Mouse (Mus musculus) cerebellum, postnatal 10 days (tissue): Measurements from ENCODE around the gene Elovl6.

ENCODE experiments used
- DNase-seq, 2 experiments: peaks; one replicate each; pipeline ENCODE4 v3.0.0; 2021; ENCODE audit warnings: mixed read lengths in 2 of 2

Gene Elovl6

DNA sequence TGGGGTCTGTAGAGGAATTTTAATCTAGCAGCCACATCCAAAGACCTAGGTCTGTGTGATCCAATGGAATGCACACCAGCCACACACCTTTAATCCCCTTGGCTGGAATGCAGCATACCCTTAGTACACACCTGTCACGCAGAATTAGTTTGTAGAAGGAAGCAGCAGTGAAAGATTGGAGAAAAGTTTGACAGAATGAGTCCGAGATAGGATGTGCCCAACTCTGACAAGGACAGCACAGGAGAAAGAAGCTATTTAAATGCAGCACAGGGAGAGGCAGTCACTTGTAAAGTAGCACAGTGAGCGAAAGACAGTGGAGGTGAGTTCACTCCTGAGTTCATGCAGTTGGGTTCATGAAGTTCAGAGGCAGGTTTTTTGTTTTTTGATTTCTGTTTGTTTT lies 11.2 kb downstream of the Elovl6 start:
- no peak for DNase-seq

DNA sequence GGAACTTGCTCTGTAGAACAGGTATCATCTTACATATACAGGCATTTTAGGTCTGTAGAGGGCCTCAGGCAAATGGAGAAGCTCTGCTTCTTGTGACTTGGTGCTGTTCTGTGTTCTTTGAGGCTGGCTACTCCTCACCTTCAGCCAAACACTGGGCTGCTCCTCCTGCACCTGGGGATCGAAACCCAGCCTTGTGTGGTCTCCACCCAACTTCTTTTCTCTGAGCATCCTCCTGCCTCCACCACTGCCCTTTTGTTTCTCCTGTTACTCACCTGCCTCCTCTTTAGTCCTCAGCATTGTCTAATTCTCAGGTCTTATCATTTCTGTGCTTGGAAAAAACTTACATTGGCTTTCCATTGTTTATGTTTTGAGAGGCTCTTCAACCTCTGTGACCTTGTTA lies 12.1 kb downstream of the Elovl6 start:
- no peak for DNase-seq

DNA sequence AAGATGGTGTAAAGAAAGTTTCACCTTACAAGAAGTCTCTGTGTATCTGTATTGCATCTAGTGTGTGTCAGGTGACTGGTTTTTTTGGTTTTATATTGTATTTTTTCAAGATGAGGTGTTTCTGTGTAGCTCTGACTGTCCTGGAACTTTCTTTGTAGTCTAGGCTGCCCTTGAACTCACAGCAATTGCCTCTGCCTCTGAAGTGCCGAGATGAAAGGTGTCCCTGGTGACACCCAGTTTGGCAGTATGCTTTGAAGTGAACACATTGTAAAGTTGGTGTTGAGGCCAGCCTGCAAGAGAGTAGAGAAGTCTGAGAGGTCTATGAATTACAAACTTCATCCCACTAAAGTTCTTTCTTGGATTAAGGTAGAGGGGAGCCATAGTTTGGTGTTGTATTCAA lies 13.1 kb downstream of the Elovl6 start:
- no peak for DNase-seq

DNA sequence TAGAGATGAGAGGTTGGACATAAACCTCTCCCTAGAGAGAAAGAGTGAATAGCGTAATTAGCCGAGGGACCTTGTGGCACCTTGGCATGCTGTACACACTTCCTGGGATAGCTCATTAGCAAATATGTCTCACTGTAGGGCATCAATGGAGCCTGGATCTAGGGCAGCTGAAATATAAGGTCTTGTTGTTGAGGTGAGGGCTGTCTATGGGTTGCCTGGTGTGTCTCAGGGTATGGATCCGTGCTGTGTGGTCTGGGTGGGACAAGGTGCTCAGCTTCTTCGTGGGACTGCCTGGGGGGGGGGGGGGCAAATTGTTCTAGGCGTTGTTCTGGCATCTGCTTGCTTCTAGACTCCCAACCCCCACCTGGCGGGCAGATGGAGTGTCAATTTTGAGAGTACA lies 13.6 kb downstream of the Elovl6 start:
- no peak for DNase-seq

DNA sequence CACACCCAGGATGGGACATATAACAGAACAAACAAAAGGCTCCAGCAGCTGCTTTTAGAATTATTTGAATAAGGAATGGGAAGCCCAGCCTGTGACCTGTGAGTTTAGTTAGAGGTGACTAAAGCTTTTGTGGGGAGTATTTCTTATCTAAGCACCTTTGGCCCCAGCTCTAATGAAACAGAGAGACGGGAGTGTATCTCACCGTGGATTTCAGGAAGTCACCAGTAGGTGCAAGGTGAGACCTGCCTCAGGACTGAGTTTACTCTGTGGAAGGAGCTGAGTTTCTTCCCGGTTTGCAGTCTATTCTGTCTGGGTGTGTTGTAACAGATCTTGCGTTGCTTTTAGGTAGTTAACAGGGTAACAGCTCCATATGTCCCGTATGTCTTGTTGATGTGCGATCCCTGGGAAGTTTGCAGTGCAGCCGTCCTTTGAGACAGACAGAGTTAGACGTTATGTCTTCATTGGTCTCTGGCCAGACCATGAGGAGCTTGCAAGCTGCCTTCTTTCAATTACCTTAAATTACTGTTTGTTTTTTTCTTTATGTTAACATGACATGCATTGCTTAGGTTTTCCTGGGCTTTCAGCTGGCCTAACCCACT lies 15.8 kb downstream of the Elovl6 start:
- no peak for DNase-seq

DNA sequence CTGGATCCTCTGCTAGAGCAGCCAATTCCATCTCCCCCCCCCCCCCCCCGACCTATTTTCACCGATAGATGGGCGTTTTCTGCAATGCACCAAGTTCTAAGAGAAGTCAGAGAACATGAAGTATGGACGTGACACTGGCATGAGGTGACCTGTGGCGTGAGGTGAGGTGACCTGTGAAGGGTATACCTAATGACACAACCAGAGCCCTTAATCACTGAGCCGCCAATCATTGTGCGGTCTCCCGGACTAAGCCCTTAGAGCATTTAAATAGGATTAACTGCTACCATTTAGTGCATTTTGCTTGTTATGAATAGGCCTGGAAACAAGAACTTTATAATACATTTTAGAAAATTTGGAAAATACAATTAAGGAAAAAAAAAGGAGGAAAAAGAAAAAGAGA lies 16.6 kb downstream of the Elovl6 start:
- no peak for DNase-seq

DNA sequence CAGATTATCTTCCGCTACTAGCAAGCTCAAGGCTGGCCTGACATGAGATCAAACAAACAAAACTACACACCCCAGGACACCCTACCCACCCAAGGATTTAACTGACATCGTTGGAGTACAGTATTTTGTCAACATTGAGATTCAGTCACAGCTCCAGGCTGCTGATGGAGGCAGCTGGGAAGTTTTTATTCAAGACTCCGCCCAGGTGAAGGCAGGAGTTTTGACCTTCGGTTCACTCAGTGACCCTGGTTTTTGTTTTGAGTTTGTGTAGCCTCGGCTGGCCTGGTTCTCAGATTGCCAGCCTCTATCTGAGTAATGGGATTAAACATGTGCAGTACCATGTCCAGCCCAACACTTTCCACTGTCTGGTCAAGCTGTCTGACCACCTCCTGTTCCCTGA lies 17.4 kb downstream of the Elovl6 start:
- DNase-seq = no peak

DNA sequence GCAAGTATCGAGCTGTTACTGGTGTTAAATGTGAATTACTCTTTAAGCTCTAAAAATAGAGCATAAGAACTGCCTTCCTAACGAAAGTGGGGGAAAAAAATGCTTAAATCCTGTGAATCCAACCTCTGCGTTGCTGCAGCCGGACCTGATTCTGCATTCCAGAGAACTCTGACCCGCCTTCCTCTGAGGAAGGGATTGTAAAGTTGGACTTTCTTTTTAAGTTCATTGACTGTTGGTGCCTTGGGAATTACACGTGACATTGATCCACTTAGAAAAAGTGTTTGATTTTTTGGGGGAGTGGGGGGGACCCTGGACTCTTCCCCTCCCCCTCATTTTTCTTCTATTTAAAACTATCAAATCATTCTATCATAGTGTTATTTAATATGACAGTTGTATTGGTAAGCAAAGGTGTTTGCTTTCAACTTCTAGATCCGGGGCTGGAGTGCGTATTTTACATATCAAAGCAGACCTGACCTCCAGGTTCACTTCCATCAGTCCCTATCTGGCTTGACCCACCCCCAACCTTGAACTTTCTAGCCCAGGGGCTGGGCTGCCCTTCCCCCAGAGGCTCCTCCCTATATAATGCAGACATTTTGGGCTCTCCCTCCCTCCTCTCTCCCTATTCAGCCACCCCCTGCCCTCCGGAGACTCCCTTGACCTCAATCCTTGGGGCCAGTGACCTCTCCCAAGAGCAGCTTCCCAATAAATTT lies 19.6 kb downstream of the Elovl6 start:
- no peak for DNase-seq

DNA sequence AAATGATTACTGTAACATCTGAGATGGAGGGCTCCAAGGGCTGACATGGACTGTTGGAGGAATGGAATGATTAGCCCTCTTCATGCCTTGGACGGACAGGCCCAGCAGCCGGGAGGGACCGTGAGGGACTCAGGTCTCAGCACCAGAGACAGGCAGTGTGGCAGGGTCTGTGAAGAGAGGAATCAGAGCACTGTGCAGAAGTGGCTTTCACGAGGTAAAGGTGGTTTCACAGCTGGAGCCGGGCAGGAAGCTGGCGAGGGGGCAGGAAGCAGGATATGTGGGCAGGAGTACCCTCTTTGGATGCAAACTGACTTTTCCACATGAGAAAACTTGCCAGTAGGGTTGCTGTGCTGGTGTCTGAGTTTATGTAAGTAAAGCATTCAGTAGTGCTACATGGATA lies 20.2 kb downstream of the Elovl6 start:
- DNase-seq = no peak

DNA sequence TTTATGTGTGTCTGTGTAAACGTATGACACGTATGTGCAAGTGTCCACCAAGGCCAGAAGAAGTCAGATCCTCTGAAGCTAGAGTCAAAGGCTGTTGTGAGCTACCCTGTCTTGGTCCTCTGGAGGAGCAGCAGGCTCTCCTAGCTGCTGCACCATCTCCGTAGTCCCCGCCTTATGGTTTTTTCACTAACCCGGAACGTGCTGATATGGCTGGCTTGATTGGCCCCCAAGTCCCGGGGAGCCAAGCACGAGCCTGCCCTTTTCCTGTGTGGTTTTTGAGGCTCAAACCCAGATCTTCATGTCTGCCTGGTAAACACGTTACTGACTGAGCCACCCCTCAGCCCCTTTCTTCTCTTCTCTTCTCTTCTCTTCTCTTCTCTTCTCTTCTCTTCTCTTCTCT lies 21.0 kb downstream of the Elovl6 start:
- no peak for DNase-seq

DNA sequence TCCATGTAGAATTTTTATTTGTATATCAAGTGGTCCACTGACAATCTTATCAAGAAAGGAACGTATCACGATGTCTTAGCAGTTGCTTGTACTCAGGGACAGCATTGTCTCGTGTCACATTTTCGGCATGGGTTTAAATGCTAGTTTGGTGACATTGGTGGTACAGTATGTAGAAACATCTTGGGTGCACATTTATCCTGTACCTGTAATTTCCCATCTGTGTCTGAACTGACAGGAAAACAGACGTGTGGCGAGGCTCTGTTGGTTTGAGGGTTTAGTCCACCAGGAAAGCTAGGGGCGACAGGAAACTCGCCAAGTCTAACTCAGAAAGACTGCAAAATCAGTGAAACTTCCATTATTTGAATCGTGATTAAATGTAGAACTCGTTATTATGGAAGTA lies 21.5 kb downstream of the Elovl6 start:
- no peak for DNase-seq

DNA sequence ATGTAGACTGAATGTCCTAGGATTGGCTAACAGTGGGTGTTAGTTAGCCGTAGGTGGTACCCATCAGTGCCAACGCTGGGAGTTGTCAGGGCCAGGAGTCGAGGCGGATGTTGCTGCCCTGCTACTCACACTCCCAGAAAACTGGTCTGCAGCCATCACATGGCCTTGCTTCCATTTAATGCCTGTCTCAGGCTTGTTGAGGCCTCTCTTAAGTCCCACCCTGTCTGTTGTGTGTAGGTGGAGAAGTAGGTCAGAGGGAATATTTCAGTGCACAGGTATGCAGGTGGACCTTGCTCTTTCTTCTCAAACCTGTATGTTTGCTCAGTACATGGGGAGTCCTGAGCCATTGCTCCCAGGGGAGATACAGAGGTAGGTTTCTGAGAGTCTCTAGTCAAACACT lies 22.3 kb downstream of the Elovl6 start:
- DNase-seq = peak; percentile 18 to 26

DNA sequence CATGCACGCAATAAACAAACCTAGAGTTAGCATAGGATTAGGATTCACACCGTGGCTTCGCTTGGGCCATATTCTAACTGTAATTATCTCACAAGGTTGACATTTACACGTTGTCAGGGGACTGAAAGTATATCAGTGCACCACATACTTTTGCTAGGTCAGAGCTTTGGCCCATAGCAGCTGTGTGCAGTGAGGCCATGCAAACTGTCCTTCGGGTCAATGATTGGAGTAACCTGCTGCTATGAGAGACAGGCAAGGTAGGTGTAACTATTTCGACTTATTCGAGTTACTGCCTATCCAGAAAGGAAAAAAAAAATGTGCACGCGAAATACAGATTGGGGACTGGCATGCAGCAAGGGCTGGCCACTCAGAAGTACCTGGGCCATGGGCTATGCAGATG lies 24.9 kb downstream of the Elovl6 start:
- DNase-seq = no peak

DNA sequence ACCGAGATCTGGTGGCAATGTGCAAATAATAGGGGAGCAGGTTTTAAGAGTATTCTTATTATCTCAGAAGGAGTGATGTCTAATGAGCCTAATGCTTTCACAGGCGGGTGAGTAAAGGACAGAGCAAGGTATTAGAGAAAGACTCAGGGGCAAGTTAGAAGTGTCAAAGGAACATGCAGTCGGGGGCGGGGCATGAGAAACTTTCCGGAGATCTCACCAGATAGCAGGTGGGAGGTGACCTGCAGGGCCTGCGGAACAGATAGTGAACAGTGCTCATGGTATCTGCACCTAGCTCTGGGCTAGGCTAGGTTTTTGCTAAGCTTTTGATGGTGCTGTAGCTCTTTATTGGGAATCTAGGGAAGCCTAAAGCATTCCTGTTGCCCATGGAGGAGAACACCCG lies 25.4 kb downstream of the Elovl6 start:
- DNase-seq = no peak

DNA sequence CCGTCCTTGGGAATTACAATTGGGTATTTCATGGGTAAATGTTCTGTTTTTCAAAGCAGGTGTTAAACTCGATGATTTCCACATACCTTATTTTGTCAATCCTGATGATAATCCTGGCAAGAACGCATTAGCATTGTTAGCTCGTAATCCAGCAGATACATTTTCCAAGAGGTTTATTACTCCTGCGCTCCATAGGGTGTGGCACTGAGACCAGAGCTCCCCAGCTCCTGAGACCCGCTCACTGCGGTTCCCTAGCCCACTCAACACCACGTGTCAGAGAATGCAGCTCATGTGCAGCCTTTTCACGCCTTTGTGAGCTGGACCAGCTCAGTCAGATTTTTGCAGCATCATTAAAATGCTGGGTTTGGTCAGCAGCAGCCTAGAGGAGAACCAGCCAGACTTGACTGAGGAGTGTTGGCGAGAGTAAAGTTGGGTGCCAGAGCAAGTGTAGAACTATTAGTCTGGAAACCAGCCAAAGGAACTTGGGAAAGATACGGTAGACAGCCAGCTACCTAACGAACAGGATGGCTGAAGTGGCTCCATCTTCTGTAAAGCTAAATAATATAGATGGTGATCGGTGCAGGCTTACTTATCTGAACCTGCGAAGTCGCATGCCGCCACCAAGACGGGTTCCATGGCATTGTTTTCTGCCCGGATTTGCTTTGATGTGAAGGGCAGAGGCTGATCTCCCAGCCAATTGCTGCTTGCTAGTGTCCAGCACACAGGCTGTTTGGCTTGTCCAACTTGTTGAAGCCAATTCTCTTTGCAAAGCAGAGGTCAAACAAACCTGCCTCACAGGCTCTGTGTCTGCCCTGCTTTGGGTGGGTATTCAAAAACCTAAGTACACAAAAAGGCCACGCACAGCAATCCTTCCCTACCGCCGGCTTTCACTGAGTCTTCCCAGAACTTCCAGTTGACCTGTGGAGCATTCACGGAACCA lies 26.1 kb downstream of the Elovl6 start:
- DNase-seq = no peak

DNA sequence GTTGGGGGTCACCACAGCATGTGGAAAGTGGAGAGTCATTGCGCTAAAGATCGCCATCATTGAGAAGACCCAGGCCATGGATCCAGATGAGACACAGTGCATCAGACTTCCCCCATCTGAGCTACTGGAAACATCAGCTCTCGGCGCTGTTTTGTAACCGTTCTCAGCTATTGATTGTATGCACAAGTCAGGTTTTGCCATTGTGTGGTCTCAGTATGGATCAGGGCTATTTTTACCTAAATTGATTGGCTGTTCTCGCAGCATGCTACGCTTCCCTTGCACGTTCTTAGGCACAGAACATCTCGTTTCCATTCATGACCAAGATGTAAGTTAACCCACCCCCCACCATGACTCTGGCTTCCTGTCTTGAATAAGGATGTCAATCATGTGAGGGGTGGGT lies 27.9 kb downstream of the Elovl6 start:
- no peak for DNase-seq

DNA sequence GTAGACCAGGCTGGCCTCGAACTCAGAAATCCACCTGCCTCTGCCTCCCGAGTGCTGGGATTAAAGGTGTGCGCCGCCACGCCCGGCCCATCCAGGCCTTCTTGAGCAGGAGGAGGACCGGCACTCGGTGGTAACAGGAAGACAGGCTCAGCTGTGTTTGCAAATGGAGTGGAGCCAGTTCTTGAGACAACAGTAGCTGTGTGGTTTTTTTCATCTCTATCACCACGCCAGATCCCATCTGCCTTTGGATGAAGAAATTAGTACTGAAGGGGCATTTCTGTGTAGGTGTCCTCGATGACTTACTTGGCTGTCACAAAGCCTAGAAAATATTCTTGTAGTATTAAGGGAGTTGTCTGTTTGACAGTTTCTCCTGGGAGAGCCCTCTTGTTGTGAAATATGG lies 28.9 kb downstream of the Elovl6 start:
- DNase-seq = peak; percentile 18 to 31

DNA sequence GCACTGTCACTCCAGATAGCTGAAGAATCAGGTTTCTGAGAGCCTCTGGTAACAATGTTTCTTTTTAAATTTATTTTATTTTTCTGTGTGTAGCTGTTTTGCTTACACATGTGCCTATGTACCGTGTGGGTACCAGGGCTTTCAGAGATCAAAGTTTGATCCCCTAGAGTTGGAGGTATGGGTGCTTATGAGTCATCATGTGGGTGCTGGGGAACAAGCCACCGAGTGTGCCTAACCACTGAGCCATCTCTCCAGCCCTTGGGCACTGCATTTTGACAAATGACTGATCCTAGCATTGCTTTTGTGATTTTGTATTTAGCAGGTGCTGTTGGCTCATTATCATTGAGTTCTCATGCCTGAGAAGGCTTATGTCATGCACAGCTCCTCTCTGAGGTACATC lies 29.7 kb downstream of the Elovl6 start:
- DNase-seq = no peak

DNA sequence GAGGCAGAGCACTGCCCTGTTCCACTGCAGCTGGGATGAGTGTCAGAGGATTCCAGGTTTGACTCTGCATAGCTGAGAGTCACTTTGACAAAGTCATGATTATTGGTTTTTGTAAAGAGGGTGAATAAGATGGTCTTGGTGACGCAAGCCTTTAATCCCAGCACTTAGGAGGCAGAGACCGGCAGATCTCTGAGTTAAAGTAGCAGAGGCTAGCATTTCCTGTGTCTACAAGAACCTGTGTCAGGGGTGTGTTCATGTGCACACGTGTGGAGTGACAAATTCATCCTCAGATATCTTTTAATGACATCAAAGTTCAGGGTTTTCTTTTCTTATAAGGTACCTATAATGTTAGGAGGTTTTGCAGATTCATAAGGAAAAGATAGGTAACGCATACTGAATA lies 30.3 kb downstream of the Elovl6 start:
- DNase-seq = no peak

DNA sequence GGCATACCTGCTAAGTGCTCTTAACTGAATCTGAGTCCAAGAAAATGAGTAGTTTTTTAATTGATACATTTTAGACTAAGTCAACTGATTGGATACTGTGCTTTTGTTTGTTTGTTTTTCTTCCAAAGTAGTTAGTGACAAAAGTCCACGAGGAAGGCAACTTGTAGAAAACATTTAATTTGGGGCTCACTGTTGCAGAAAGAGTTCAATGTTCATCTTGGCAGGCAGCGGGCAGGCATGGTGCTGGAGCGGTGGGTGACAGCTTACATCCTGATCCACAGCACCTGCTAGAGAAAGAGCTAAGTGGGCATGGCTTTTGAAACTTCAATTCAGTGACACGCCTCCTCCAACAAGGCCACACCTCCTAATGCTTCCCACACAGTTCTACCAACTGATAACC lies 31.7 kb downstream of the Elovl6 start:
- DNase-seq = no peak

DNA sequence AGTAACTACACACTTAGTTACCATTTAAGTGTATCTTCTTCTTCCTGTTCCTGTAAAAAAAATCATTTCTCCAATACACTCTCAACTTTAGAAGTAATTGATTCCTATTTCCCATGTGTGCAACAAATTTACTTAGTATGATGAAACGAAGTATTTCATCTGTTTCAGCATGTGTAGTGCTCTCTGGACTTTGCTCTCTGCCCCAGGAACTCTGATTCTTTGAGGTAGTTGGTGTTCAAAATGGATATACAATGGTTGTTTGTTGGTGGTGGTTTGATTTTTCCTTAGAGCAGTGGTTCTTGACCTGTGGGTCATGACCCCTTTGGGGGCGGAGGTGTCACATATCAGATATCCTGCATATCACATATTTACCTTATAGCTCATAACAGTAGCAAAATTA lies 32.7 kb downstream of the Elovl6 start:
- no peak for DNase-seq

DNA sequence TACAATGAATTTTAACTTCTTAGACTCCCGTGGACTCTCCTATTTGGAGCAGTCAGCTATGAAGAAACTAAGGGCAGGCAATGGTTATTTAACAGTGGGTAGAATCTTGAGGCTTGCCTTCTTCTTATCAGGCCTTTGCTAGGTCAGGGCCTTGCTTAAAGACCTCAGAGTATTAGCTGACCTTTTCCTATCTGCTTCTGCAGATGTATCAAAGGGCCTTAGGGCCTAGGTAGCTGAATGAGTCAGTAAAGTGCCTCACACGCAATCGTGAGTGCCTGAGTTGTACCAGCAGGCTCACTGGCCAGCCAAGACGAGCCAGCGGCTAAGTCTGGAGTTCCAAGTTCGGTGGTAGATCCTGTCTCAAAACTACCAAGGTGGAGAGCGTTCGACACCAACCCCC lies 33.3 kb downstream of the Elovl6 start:
- DNase-seq = no peak

DNA sequence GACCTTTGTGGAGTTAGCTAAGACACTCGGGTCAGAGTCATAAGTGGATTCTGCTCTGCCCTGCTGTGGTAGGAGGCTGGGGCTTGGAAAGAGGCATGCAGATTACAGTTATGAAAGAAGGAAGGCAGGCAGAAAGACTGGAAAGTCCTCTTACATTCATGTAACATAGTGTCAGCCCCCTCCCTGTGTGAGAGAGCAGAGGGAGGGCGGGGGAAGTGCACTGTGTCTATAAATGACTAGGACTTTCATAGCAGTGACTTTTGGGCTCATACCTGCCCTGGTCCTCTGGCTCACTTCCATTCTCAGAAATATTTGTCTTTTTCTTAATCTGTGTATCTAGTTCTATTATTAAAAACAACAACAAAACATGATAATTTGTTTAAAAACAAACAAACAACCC lies 33.9 kb downstream of the Elovl6 start:
- no peak for DNase-seq

DNA sequence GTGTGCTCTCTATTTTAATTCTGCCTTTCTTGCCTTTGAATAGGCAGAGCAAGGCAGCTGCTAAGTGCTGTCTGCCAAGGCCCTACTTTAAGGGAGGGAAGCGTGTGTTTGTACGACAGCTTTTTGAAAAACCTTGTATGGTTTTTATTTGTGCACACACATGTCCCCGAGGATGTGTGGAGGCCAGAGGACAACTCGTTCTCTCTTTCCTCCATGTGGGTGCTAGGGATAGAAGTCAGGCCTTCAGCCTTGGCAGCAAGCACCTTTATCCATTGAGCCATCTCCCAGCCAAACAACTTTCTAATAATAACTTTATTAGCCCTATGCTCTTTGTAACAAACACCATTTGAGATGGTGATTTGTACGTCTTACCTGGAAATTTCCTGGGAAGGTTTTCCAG lies 34.7 kb downstream of the Elovl6 start:
- no peak for DNase-seq
